Mouse (Mus musculus) liver, embryonic 15.5 days (tissue): ENCODE data around the gene Mss51. TPM values are rescaled to one million over a fixed set of nuclear protein-coding genes. Genes with fewer than 3 reads are reported as not detected.
A peak's percentile ranks its signal among the peaks of the same experiment; 100 is the strongest.

Experiments used
- ATAC-seq: fragments of 200-750 bp; cut with Nextera tagmentation; 2 replicates; pipeline ENCODE4 v1.8.0; 2017; ENCODE audit warnings: moderate number of reproducible peaks, mild to moderate bottlenecking, moderate library complexity; ENCODE audit not compliant: insufficient read depth
- H3K27ac ChIP-seq: fragments of 300-500 bp; sonication (generic); replicated peaks from 2 replicates; pipeline ENCODE4 v1.5.1; 2015; ENCODE audit warnings: mild to moderate bottlenecking, inconsistent platforms
- H3K27me3 ChIP-seq: fragments of 300-500 bp; sonication (generic); 2 replicates; pipeline ENCODE4 v1.6.1; 2015; ENCODE audit warnings: mild to moderate bottlenecking, inconsistent platforms
- H3K36me3 ChIP-seq: fragments of 300-500 bp; sonication (generic); replicated peaks from 2 replicates; pipeline ENCODE4 v1.6.1; 2015; ENCODE audit warnings: moderate library complexity, mild to moderate bottlenecking, inconsistent platforms
- H3K4me1 ChIP-seq: fragments of 300-500 bp; sonication (generic); replicated peaks from 2 replicates; pipeline ENCODE4 v1.6.1; 2015; ENCODE audit warnings: inconsistent platforms
- H3K4me2 ChIP-seq: fragments of 300-500 bp; sonication (generic); 2 replicates; pipeline ENCODE4 v1.6.1; 2015; ENCODE audit warnings: moderate library complexity, mild to moderate bottlenecking, inconsistent platforms
- H3K4me3 ChIP-seq: fragments of 300-500 bp; sonication (generic); replicated peaks from 2 replicates; pipeline ENCODE4 v1.5.1; 2015; ENCODE audit warnings: mild to moderate bottlenecking, inconsistent platforms
- H3K9ac ChIP-seq: fragments of 300-500 bp; sonication (generic); 2 replicates; pipeline ENCODE4 v1.6.1; 2015; ENCODE audit warnings: moderate library complexity, mild to moderate bottlenecking, inconsistent platforms
- H3K9me3 ChIP-seq: fragments of 300-500 bp; sonication (generic); replicated peaks from 2 replicates; pipeline ENCODE4 v1.6.1; 2016; ENCODE audit warnings: inconsistent platforms
- WGBS: fragments of 180-500 bp; shearing (Covaris S2); methylation state at CpG from one replicate; pipeline ENCODE4 v1.1.7; 2015; ENCODE audit warnings: mixed read lengths; ENCODE audit not compliant: insufficient replicate concordance; 5-methylcytosine and 5-hydroxymethylcytosine counted together
- polyA plus RNA-seq: library from polyadenylated mRNA; unstranded; fragments of >200 nt; fragmentation: Nextera tagmentation; extraction: Ambion mirVana; gene quantifications from 2 replicates; pipeline ENCODE4 v1.2.1, GENCODE M21; 2015

Mss51 gene
- polyA plus RNA-seq, 1 experiment from 2014 or later, result 0.44 TPM

- no peak overlapping the region for H3K4me3 ChIP-seq
- no peaks in the 10 kb centered on the region for H3K27me3 ChIP-seq
- no peak overlapping the region for H3K27ac ChIP-seq
- peaks cover 19% of the 10 kb centered on the region for H3K36me3 ChIP-seq
- 70% methylated on average over 7 of the region's 7 CpGs for WGBS
- no peak for ATAC-seq
- H3K9me3 ChIP-seq, result no peaks in the 10 kb centered on the region
- peaks cover 33% of the 10 kb centered on the region for H3K4me1 ChIP-seq
- no peak overlapping the region for H3K9ac ChIP-seq
- H3K4me2 ChIP-seq, result no peak overlapping the region
Measured at GRCm38 (mm10) chr14:20482051-20482751, 14.5 kb downstream of the Mss51 start.

GRCm38 (mm10) chr14:20481211-20481610, 15.5 kb downstream of the Mss51 start:
- 8% methylated on average over 5 of the region's 5 CpGs for WGBS
- H3K4me2 ChIP-seq, result peak overlapping the region; percentile 49
- peaks cover 40% of the 10 kb centered on the region for H3K4me1 ChIP-seq
- H3K4me3 ChIP-seq, result no peak overlapping the region
- no peak for ATAC-seq
- H3K9me3 ChIP-seq, result no peaks in the 10 kb centered on the region
- H3K9ac ChIP-seq, result no peak overlapping the region
- H3K27ac ChIP-seq, result no peak overlapping the region
- peaks cover 16% of the 10 kb centered on the region; the same call in 1 of the 2 replicates for H3K36me3 ChIP-seq
- no peaks in the 10 kb centered on the region for H3K27me3 ChIP-seq

GRCm38 (mm10) chr14:20480195-20480579, 16.5 kb downstream of the Mss51 start:
- Histone ChIP-seq H3K27me3 (no peaks in the 10 kb centered on the region), H3K9me3 (no peaks in the 10 kb centered on the region), H3K4me3 (peak overlapping the region; percentile 84), H3K36me3 (peaks cover 19% of the 10 kb centered on the region; the same call in 1 of the 2 replicates), H3K4me1 (peaks cover 40% of the 10 kb centered on the region), H3K9ac (peak overlapping the region; percentile 83), H3K27ac (peak overlapping the region; percentile 92), H3K4me2 (peak overlapping the region; percentile 82)
- ATAC-seq, result no peak; the same call in 1 of the 2 replicates
- WGBS, result 70% methylated on average over 1 of the region's 1 CpGs

GRCm38 (mm10) chr14:20479291-20480194, 17.2 kb downstream of the Mss51 start, which contains the start of gene Anxa7:
Gene Anxa7, minus strand, starts transcription at chr14:20480133.
- ATAC-seq, result peak; percentile 80
- Histone ChIP-seq H3K27me3 (no peaks in the 10 kb centered on the region), H3K4me3 (peak within 1 kb of the TSS; percentile 84), H3K4me2 (peak within 1 kb of the TSS; percentile 82), H3K27ac (peak within 1 kb of the TSS; percentile 92), H3K4me1 (peaks cover 40% of the 10 kb centered on the region), H3K9ac (peak within 1 kb of the TSS; percentile 83), H3K9me3 (no peaks in the 10 kb centered on the region), H3K36me3 (peaks cover 12% of the 10 kb centered on the region; the same call in 1 of the 2 replicates)
- under 1% methylated on average over 48 of the region's 48 CpGs for WGBS

- peak; percentile 80 for ATAC-seq
- Histone ChIP-seq H3K9me3 (no peaks in the 10 kb centered on the region), H3K4me3 (peak overlapping the region; percentile 84), H3K9ac (peak overlapping the region; percentile 83), H3K4me2 (peak overlapping the region; percentile 82), H3K27me3 (no peaks in the 10 kb centered on the region), H3K4me1 (peaks cover 40% of the 10 kb centered on the region), H3K27ac (peak overlapping the region; percentile 92), H3K36me3 (peaks cover 6% of the 10 kb centered on the region; the same call in 1 of the 2 replicates)
- under 1% methylated on average over 7 of the region's 7 CpGs for WGBS
Measured at GRCm38 (mm10) chr14:20478801-20479200, 17.9 kb downstream of the Mss51 start.

GRCm38 (mm10) chr14:20478385-20478784, 18.3 kb downstream of the Mss51 start:
- Histone ChIP-seq H3K9ac (peak overlapping the region; percentile 83), H3K4me3 (peak overlapping the region; percentile 84), H3K27ac (peak overlapping the region; percentile 92), H3K4me2 (peak overlapping the region; percentile 82), H3K4me1 (peaks cover 40% of the 10 kb centered on the region), H3K27me3 (no peaks in the 10 kb centered on the region), H3K36me3 (peaks cover 10% of the 10 kb centered on the region; the same call in 1 of the 2 replicates), H3K9me3 (no peaks in the 10 kb centered on the region)
- 20% methylated on average over 3 of the region's 3 CpGs for WGBS
- peak; percentile 21; the same call in 1 of the 2 replicates for ATAC-seq

- H3K4me3 ChIP-seq, result peak overlapping the region; percentile 26; the same call in 1 of the 2 replicates
- H3K4me1 ChIP-seq, result peaks cover 40% of the 10 kb centered on the region
- H3K9me3 ChIP-seq, result no peaks in the 10 kb centered on the region
- WGBS, result 62% methylated on average over 4 of the region's 4 CpGs
- H3K9ac ChIP-seq, result no peak overlapping the region; the same call in none of the 2 replicates
- no peak for ATAC-seq
- H3K36me3 ChIP-seq, result peaks cover 19% of the 10 kb centered on the region
- peak overlapping the region; percentile 70 for H3K27ac ChIP-seq
- peak overlapping the region; percentile 51 for H3K4me2 ChIP-seq
- H3K27me3 ChIP-seq, result no peaks in the 10 kb centered on the region
Measured at GRCm38 (mm10) chr14:20477261-20478025, 19.3 kb downstream of the Mss51 start.

GRCm38 (mm10) chr14:20460216-20460615, 36.5 kb downstream of the Mss51 start:
- no peaks in the 10 kb centered on the region for H3K27me3 ChIP-seq
- no peak for ATAC-seq
- no peak overlapping the region for H3K4me3 ChIP-seq
- H3K36me3 ChIP-seq, result peaks cover 95% of the 10 kb centered on the region
- WGBS, result 85% methylated on average over 14 of the region's 14 CpGs
- no peak overlapping the region for H3K4me2 ChIP-seq
- H3K9ac ChIP-seq, result no peak overlapping the region
- H3K27ac ChIP-seq, result no peak overlapping the region
- H3K9me3 ChIP-seq, result no peaks in the 10 kb centered on the region
- H3K4me1 ChIP-seq, result no peaks in the 10 kb centered on the region

GRCm38 (mm10) chr14:20458378-20458777, 38.3 kb downstream of the Mss51 start:
- Histone ChIP-seq H3K36me3 (peaks cover 79% of the 10 kb centered on the region), H3K27me3 (no peaks in the 10 kb centered on the region), H3K27ac (no peak overlapping the region), H3K9me3 (no peaks in the 10 kb centered on the region), H3K4me1 (no peaks in the 10 kb centered on the region), H3K4me3 (no peak overlapping the region), H3K4me2 (no peak overlapping the region), H3K9ac (no peak overlapping the region)
- WGBS, result 84% methylated on average over 9 of the region's 9 CpGs
- ATAC-seq, result no peak

GRCm38 (mm10) chr14:20452929-20453328, 43.8 kb downstream of the Mss51 start:
- H3K36me3 ChIP-seq, result peaks cover 25% of the 10 kb centered on the region
- no peak overlapping the region for H3K9ac ChIP-seq
- H3K4me2 ChIP-seq, result no peak overlapping the region
- no peak overlapping the region for H3K4me3 ChIP-seq
- H3K27me3 ChIP-seq, result no peaks in the 10 kb centered on the region; the same call in 1 of the 2 replicates
- ATAC-seq, result no peak
- H3K27ac ChIP-seq, result no peak overlapping the region
- H3K9me3 ChIP-seq, result no peaks in the 10 kb centered on the region
- peaks cover 17% of the 10 kb centered on the region for H3K4me1 ChIP-seq
- WGBS, result 72% methylated on average over 5 of the region's 5 CpGs
